Mouse (Mus musculus) embryonic fibroblast, embryonic 13.5 days (primary cell): Measurements from ENCODE around the gene Sarnp. TPM values are rescaled to one million over a fixed set of nuclear protein-coding genes. Genes with fewer than 3 reads are reported as not detected.

ENCODE experiments used
- H3K27ac ChIP-seq: 2 replicates; pipeline ENCODE4 v1.5.1; 2012; ENCODE audit warnings: low read length, control low read depth, inconsistent platforms; ENCODE audit not compliant: insufficient read depth
- H3K4me1 ChIP-seq: 2 replicates; pipeline ENCODE4 v1.6.1; 2011; ENCODE audit warnings: low read length; ENCODE audit not compliant: control insufficient read depth, insufficient read depth
- H3K4me3 ChIP-seq: 2 replicates; pipeline ENCODE4 v1.5.1; 2011; ENCODE audit warnings: mild to moderate bottlenecking, control low read depth, low read length; ENCODE audit not compliant: insufficient read depth
- CTCF ChIP-seq: IDR thresholded peaks from 2 replicates; pipeline ENCODE4 v1.5.1; 2011; ENCODE audit warnings: mild to moderate bottlenecking, control low read depth, low read length, moderate library complexity, borderline replicate concordance; ENCODE audit not compliant: insufficient read depth
- POLR2A ChIP-seq: IDR thresholded peaks from 2 replicates; pipeline ENCODE4 v1.6.1; 2011; ENCODE audit warnings: low read depth, mild to moderate bottlenecking, control low read depth, low read length, moderate library complexity
- polyA plus RNA-seq: library from polyadenylated mRNA; stranded (reverse); fragments of >200 nt; gene quantifications from 2 replicates; pipeline ENCODE4 v1.2.4, GENCODE M21; 2011; ENCODE audit warnings: low read depth; ENCODE audit not compliant: missing spikeins, insufficient read length

The Sarnp gene
- polyA plus RNA-seq, 1 experiment, result 112 TPM

GRCm38 (mm10) chr10:128899759-128900490 lies 82.8 kb downstream of the Sarnp start:
- TF ChIP-seq POLR2A, result no peak
- H3K4me1 ChIP-seq, result 0 out of 2 replicates have a peak, but pooled peaks cover 2% of the 10 kb centered on the region
- no peak overlapping the region for H3K4me3 ChIP-seq
- H3K27ac ChIP-seq, result no peak overlapping the region

DNA sequence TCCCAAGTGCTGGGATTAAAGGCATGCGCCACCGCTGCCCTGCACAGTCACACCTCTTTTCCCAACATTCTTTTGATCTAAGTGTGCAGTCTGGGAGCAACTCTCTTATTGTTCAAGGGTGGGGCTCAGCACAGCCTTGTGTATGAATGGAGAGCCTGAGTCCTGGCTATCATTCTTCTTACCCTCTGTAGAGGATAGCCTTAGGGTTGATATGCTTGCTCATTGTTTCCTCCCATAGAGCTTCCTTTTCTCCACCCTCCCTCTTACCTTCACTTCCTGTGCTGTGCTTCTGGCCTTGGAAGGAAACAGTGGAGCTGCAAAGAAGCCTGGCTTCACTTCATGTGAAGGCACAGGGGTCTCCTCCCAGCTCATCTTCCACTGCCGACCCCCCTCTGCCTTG lies 83.6 kb downstream of the Sarnp start, which contains the start of gene Cd63:
Gene Cd63 (plus strand): TSS at position 292 of the 400 bp plus-strand sequence.
- TF ChIP-seq CTCF (no peak), POLR2A (no peak)
- no peak within 1 kb of the TSS for H3K27ac ChIP-seq
- no peaks in the 10 kb centered on the region for H3K4me1 ChIP-seq
- H3K4me3 ChIP-seq, result no peak within 1 kb of the TSS

DNA sequence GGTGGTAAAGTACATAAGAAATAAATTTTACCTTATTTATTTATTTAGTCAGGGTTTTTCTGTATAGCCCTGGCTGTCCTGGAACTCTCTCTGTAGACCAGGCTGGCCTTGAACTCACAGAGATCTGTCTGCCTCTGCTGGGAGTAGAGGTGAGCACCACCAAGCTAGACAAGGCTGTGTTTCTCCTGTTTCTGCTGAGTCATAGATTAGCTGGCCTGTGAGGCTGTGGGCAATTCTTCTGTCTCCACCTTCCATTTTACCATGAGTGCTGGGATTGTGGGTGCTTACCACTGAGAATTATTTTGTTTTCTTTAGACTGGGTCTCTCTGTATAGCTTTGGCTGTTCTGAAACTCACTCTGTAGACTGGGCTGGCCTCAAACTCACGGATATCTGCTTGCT lies 84.3 kb downstream of the Sarnp start:
- H3K27ac ChIP-seq, result no peak overlapping the region
- TF ChIP-seq CTCF, result no peak
- TF ChIP-seq POLR2A, result no peak
- H3K4me3 ChIP-seq, result no peak overlapping the region
- H3K4me1 ChIP-seq, result no peaks in the 10 kb centered on the region

DNA sequence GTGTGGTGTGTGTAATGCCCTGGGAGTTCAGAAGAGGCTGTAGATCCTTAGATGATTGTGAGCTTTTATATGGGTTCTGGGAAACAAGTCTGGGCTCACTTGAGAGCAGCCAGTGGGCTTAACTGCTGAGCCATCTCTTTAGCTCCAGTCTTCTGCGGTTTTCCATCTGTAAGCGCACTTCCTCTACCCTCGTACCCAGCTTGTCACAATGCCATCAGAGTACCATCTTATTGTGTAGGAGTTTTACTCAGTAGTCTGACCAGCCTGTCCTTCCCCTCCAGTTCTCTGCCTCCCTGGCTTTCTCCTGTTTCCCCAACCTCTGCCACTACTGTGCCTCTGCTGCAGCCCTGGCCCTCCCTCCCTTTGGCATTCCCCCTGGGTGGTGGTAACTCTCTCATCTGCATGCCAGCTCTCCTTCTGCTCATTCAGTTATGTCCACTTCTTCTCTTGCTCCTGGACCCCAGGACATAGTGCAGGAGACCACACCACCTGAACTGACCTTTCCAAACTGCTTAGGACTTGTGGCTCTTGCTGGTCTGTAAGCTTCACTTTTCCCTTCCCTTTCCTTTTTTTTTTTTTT lies 85.4 kb downstream of the Sarnp start:
- no peak overlapping the region for H3K4me3 ChIP-seq
- TF ChIP-seq POLR2A, result no peak
- TF ChIP-seq CTCF, result no peak
- no peaks in the 10 kb centered on the region for H3K4me1 ChIP-seq
- no peak overlapping the region for H3K27ac ChIP-seq

DNA sequence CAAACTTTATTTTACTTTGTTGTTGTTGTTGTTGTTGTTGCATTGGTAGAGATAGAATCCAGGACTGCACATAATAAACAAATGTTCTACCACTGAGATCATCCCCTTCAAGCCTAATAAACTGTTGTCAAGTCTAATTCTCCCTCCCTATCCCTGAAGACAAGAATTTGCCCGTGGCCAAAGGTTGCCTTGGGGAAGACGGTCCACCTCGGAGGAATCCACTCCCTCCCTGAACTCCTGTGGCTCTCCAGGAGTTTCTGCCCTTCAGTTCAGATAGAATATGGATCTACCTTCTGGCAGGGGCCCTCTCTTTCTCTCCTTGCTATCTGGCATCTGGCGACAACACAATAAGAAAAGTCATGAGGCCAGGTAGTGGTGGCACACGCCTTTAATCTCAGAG lies 87.7 kb downstream of the Sarnp start:
- no peak for TF ChIP-seq CTCF
- no peak for TF ChIP-seq POLR2A
- 0 out of 2 replicates have a peak, but pooled peaks cover 6% of the 10 kb centered on the region for H3K4me1 ChIP-seq
- no peak overlapping the region for H3K4me3 ChIP-seq
- no peak overlapping the region for H3K27ac ChIP-seq

DNA sequence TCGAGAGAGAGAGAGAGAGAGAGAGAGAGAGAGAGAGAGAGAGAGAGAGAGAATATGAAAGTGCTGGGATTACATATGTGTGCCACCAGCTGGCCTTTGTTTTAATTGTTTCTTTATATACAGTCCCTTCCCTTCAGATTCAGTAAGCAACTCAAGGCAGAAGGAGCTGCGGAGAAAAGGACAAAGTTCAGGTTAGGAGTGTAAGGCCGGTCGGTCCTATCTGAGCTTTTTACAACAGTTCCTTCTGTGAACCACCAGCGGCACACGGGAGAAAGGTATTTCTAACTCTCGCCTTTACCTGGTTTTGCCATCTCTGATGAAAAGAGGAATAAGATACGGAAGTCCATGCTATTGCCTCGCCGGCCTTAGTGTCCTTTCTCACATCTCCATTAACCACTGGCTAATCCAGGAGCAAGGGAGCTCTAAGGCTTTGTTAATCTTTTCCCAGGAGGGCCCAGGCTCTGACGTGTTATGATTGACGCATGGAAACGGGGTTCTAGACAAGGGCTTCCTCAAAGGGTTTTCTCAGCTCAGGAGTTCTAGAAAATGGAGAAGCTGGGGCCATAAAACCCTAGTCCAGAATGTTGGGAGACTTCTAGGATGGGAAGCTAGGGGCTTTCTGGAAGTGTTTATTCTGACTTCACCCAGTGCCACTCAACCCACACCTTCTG lies 91.8 kb downstream of the Sarnp start:
- TF ChIP-seq CTCF, result no peak
- 0 out of 2 replicates have a peak, but pooled peaks cover 6% of the 10 kb centered on the region for H3K4me1 ChIP-seq
- H3K27ac ChIP-seq, result peak overlapping the region; percentile 80
- peak overlapping the region; percentile 6; the same call in 1 of the 2 replicates for H3K4me3 ChIP-seq

- Histone ChIP-seq H3K4me3 (peak overlapping the region; percentile 94), H3K4me1 (peaks cover 11% of the 10 kb centered on the region; the same call in 1 of the 2 replicates), H3K27ac (peak overlapping the region; percentile 97)
- TF ChIP-seq CTCF, result no peak
- TF ChIP-seq POLR2A, result peak; percentile 69
Observed at GRCm38 (mm10) chr10:128909567-128910028, 92.5 kb downstream of the Sarnp start.

- peak overlapping the region; percentile 94 for H3K4me3 ChIP-seq
- TF ChIP-seq POLR2A (no peak; the same call in 1 of the 2 replicates), CTCF (no peak)
- peaks cover 11% of the 10 kb centered on the region; the same call in 1 of the 2 replicates for H3K4me1 ChIP-seq
- H3K27ac ChIP-seq, result peak overlapping the region; percentile 97
Observed at GRCm38 (mm10) chr10:128910066-128910841, 93.1 kb downstream of the Sarnp start.

GRCm38 (mm10) chr10:128911430-128911829 lies 94.3 kb downstream of the Sarnp start:
- peak overlapping the region; percentile 97 for H3K27ac ChIP-seq
- peaks cover 12% of the 10 kb centered on the region; the same call in 1 of the 2 replicates for H3K4me1 ChIP-seq
- no peak for TF ChIP-seq CTCF
- TF ChIP-seq POLR2A, result no peak
- H3K4me3 ChIP-seq, result peak overlapping the region; percentile 94
